Mouse (Mus musculus): ENCODE measurements around the gene Olfr588-ps1. TPM values are rescaled to one million over a fixed set of nuclear protein-coding genes. Genes with fewer than 3 reads are reported as not detected.

The Olfr588-ps1 gene
- polyA plus RNA-seq, 1 experiment from 2014 or later = not detected

Other genes with a start within 250 kb of the Olfr588-ps1 start
- gene Olfr569, start 250.0 kb upstream of the Olfr588-ps1 start, polyA plus RNA-seq (2014; fragmentation: Nextera tagmentation; extraction: Ambion mirVana) = not detected in 2 replicates
- gene Olfr570, start 246.3 kb upstream of the Olfr588-ps1 start, polyA plus RNA-seq (2014; fragmentation: Nextera tagmentation; extraction: Ambion mirVana) = not detected in 2 replicates
- gene Olfr571, start 223.3 kb upstream of the Olfr588-ps1 start, polyA plus RNA-seq (2014; fragmentation: Nextera tagmentation; extraction: Ambion mirVana) = not detected in 2 replicates
- not detected in 2 replicates for gene Olfr572, start 216.5 kb upstream of the Olfr588-ps1 start, polyA plus RNA-seq (2014; fragmentation: Nextera tagmentation; extraction: Ambion mirVana)
- not detected in 2 replicates for gene Olfr573-ps1, start 198.3 kb upstream of the Olfr588-ps1 start, polyA plus RNA-seq (2014; fragmentation: Nextera tagmentation; extraction: Ambion mirVana)
- not detected in 2 replicates for gene Olfr574, start 192.4 kb upstream of the Olfr588-ps1 start, polyA plus RNA-seq (2014; fragmentation: Nextera tagmentation; extraction: Ambion mirVana)
- not detected in 2 replicates for gene Olfr575, start 182.1 kb upstream of the Olfr588-ps1 start, polyA plus RNA-seq (2014; fragmentation: Nextera tagmentation; extraction: Ambion mirVana)
- gene Olfr576, start 178.2 kb upstream of the Olfr588-ps1 start, polyA plus RNA-seq (2014; fragmentation: Nextera tagmentation; extraction: Ambion mirVana) = not detected in 2 replicates
- gene Olfr577, start 164.9 kb upstream of the Olfr588-ps1 start, polyA plus RNA-seq (2014; fragmentation: Nextera tagmentation; extraction: Ambion mirVana) = not detected in 2 replicates
- not detected in 2 replicates for gene Olfr578, start 151.6 kb upstream of the Olfr588-ps1 start, polyA plus RNA-seq (2014; fragmentation: Nextera tagmentation; extraction: Ambion mirVana)
- gene Olfr582, start 102.9 kb upstream of the Olfr588-ps1 start, polyA plus RNA-seq (2014; fragmentation: Nextera tagmentation; extraction: Ambion mirVana) = not detected in 2 replicates
- not detected in 2 replicates for gene Olfr583, start 89.6 kb upstream of the Olfr588-ps1 start, polyA plus RNA-seq (2014; fragmentation: Nextera tagmentation; extraction: Ambion mirVana)
- not detected in 2 replicates for gene Olfr584, start 59.0 kb upstream of the Olfr588-ps1 start, polyA plus RNA-seq (2014; fragmentation: Nextera tagmentation; extraction: Ambion mirVana)
- not detected in 2 replicates for gene Olfr585, start 43.2 kb upstream of the Olfr588-ps1 start, polyA plus RNA-seq (2014; fragmentation: Nextera tagmentation; extraction: Ambion mirVana)
- not detected in 2 replicates for gene Olfr586, start 15.2 kb upstream of the Olfr588-ps1 start, polyA plus RNA-seq (2014; fragmentation: Nextera tagmentation; extraction: Ambion mirVana)
- not detected in 2 replicates for gene Olfr589, start 15.5 kb downstream of the Olfr588-ps1 start, polyA plus RNA-seq (2014; fragmentation: Nextera tagmentation; extraction: Ambion mirVana)
- not detected in 2 replicates for gene Olfr591, start 37.5 kb downstream of the Olfr588-ps1 start, polyA plus RNA-seq (2014; fragmentation: Nextera tagmentation; extraction: Ambion mirVana)
- not detected in 2 replicates for gene Olfr592, start 43.9 kb downstream of the Olfr588-ps1 start, polyA plus RNA-seq (2014; fragmentation: Nextera tagmentation; extraction: Ambion mirVana)
- gene Olfr593, start 71.0 kb downstream of the Olfr588-ps1 start, polyA plus RNA-seq (2014; fragmentation: Nextera tagmentation; extraction: Ambion mirVana) = not detected in 2 replicates
- not detected in 2 replicates for gene Olfr594, start 76.1 kb downstream of the Olfr588-ps1 start, polyA plus RNA-seq (2014; fragmentation: Nextera tagmentation; extraction: Ambion mirVana)
- not detected in 2 replicates for gene Usp17ld, start 111.6 kb downstream of the Olfr588-ps1 start, polyA plus RNA-seq (2014; fragmentation: Nextera tagmentation; extraction: Ambion mirVana)
- gene Olfr596, start 164.8 kb downstream of the Olfr588-ps1 start, polyA plus RNA-seq (2014; fragmentation: Nextera tagmentation; extraction: Ambion mirVana) = not detected in 2 replicates
- gene Olfr597, start 175.4 kb downstream of the Olfr588-ps1 start, polyA plus RNA-seq (2014; fragmentation: Nextera tagmentation; extraction: Ambion mirVana) = not detected in 2 replicates
- not detected in 2 replicates for gene Olfr598, start 182.7 kb downstream of the Olfr588-ps1 start, polyA plus RNA-seq (2014; fragmentation: Nextera tagmentation; extraction: Ambion mirVana)
- gene Olfr599, start 195.0 kb downstream of the Olfr588-ps1 start, polyA plus RNA-seq (2014; fragmentation: Nextera tagmentation; extraction: Ambion mirVana) = not detected in 2 replicates
- gene Olfr600, start 208.8 kb downstream of the Olfr588-ps1 start, polyA plus RNA-seq (2014; fragmentation: Nextera tagmentation; extraction: Ambion mirVana) = not detected in 2 replicates
- gene Olfr601, start 221.8 kb downstream of the Olfr588-ps1 start, polyA plus RNA-seq (2014; fragmentation: Nextera tagmentation; extraction: Ambion mirVana) = not detected in 2 replicates
- not detected in 2 replicates for gene Olfr603, start 245.3 kb downstream of the Olfr588-ps1 start, polyA plus RNA-seq (2014; fragmentation: Nextera tagmentation; extraction: Ambion mirVana)

Measured in heart, embryonic 11.5 days (tissue).